Comparison of ENCODE assay signal across 8 mouse cellular contexts in genomic region chr5:122951913-122952641, GRCm38 (mm10). TPM values are rescaled to one million over a fixed set of nuclear protein-coding genes. Genes with fewer than 3 reads are reported as not detected.
DNase-seq lines count a peak whose midpoint lies in the region; ATAC-seq lines count a peak whose summit lies in the region.

No protein-coding gene starts in this region.

- H3K9ac ChIP-seq in embryonic facial prominence, embryonic 14.5 days (ENCODE audit: low read depth, low read length): peak overlapping the region; percentile 61
- H3K9ac ChIP-seq in hindbrain, embryonic 16.5 days (ENCODE audit: low read depth, low read length): peak overlapping the region; percentile 66
- peak overlapping the region; percentile 41 for H3K9ac ChIP-seq in liver, embryonic 13.5 days
- peak overlapping the region; percentile 71 for H3K9ac ChIP-seq in neural tube, embryonic 13.5 days

- H3K36me3 ChIP-seq in embryonic facial prominence, embryonic 14.5 days (ENCODE audit: control insufficient read depth, insufficient read depth, low read length): 0 out of 2 replicates have a peak, but pooled peaks cover 4% of the 10 kb centered on the region
- no peaks in the 10 kb centered on the region for H3K36me3 ChIP-seq in hindbrain, embryonic 16.5 days (ENCODE audit: control insufficient read depth, insufficient read depth, low read length)
- H3K36me3 ChIP-seq in liver, embryonic 13.5 days: no peaks in the 10 kb centered on the region
- H3K36me3 ChIP-seq in neural tube, embryonic 13.5 days: no peaks in the 10 kb centered on the region

- ATAC-seq in embryonic facial prominence, embryonic 14.5 days (ENCODE audit: low read depth): no peak
- ATAC-seq in hindbrain, embryonic 16.5 days: 0 out of 2 replicates have a peak, but pooled peaks have one; percentile 15
- no peak for ATAC-seq in liver, embryonic 13.5 days (ENCODE audit: low read depth)
- ATAC-seq in neural tube, embryonic 13.5 days (ENCODE audit: low read depth): no peak

- no peaks in the 10 kb centered on the region for H3K9me3 ChIP-seq in embryonic facial prominence, embryonic 14.5 days (ENCODE audit: control insufficient read depth, low read length)
- H3K9me3 ChIP-seq in hindbrain, embryonic 16.5 days (ENCODE audit: control insufficient read depth, low read length): no peaks in the 10 kb centered on the region
- H3K9me3 ChIP-seq in liver, embryonic 13.5 days (replicated peaks): no peaks in the 10 kb centered on the region
- no peaks in the 10 kb centered on the region for H3K9me3 ChIP-seq in neural tube, embryonic 13.5 days

- 3% methylated on average over 30 of the region's 59 CpGs for WGBS in embryonic facial prominence, embryonic 14.5 days
- 1% methylated on average over 51 of the region's 59 CpGs for WGBS in hindbrain, embryonic 16.5 days
- 11% methylated on average over 59 of the region's 59 CpGs for WGBS in liver, embryonic 13.5 days (ENCODE audit: insufficient replicate concordance)
- 6% methylated on average over 57 of the region's 59 CpGs for WGBS in neural tube, embryonic 13.5 days

- H3K4me1 ChIP-seq in embryonic facial prominence, embryonic 14.5 days (ENCODE audit: control insufficient read depth, insufficient read depth, low read length): peaks cover 21% of the 10 kb centered on the region
- peaks cover 20% of the 10 kb centered on the region for H3K4me1 ChIP-seq in hindbrain, embryonic 16.5 days (ENCODE audit: control insufficient read depth, insufficient read depth, low read depth, low read length)
- H3K4me1 ChIP-seq in liver, embryonic 13.5 days (replicated peaks): peaks cover 25% of the 10 kb centered on the region
- peaks cover 41% of the 10 kb centered on the region for H3K4me1 ChIP-seq in neural tube, embryonic 13.5 days (replicated peaks)

- peak overlapping the region; percentile 45 for H3K4me3 ChIP-seq in embryonic facial prominence, embryonic 14.5 days (ENCODE audit: low read depth, low read length)
- H3K4me3 ChIP-seq in hindbrain, embryonic 16.5 days (ENCODE audit: low read length): peak overlapping the region; percentile 47
- H3K4me3 ChIP-seq in liver, embryonic 13.5 days (replicated peaks): peak overlapping the region; percentile 47
- H3K4me3 ChIP-seq in neural tube, embryonic 13.5 days: peak overlapping the region; percentile 40

- peak overlapping the region; percentile 90 for H3K4me2 ChIP-seq in embryonic facial prominence, embryonic 14.5 days (ENCODE audit: low read depth, low read length)
- peak overlapping the region; percentile 92 for H3K4me2 ChIP-seq in hindbrain, embryonic 16.5 days (ENCODE audit: low read length)
- peak overlapping the region; percentile 69 for H3K4me2 ChIP-seq in liver, embryonic 13.5 days
- peak overlapping the region; percentile 83 for H3K4me2 ChIP-seq in neural tube, embryonic 13.5 days

- peaks cover 30% of the 10 kb centered on the region for H3K27me3 ChIP-seq in embryonic facial prominence, embryonic 14.5 days (replicated peaks; ENCODE audit: control insufficient read depth, insufficient read depth, low read length)
- no peaks in the 10 kb centered on the region for H3K27me3 ChIP-seq in hindbrain, embryonic 16.5 days (replicated peaks; ENCODE audit: control insufficient read depth, insufficient read depth, low read length)
- H3K27me3 ChIP-seq in liver, embryonic 13.5 days: peaks cover 57% of the 10 kb centered on the region
- H3K27me3 ChIP-seq in neural tube, embryonic 13.5 days: peaks cover 37% of the 10 kb centered on the region

- no peak overlapping the region for H3K27ac ChIP-seq in embryonic facial prominence, embryonic 14.5 days (replicated peaks; ENCODE audit: low read depth, low read length)
- H3K27ac ChIP-seq in hindbrain, embryonic 16.5 days (ENCODE audit: low read depth, low read length): peak overlapping the region; percentile 71
- H3K27ac ChIP-seq in liver, embryonic 13.5 days: no peak overlapping the region
- no peak overlapping the region for H3K27ac ChIP-seq in neural tube, embryonic 13.5 days (replicated peaks)

- peak; percentile 32 for DNase-seq in kidney, adult 11 months
- DNase-seq in kidney, adult 18-20 months: no peak
- DNase-seq in adrenal gland, postnatal 10 days: peak; percentile 27
- peak; percentile 8 for DNase-seq in embryonic facial prominence, embryonic 14.5 days (ENCODE audit: low spot score)
- no peak for DNase-seq in liver, embryonic 13.5 days
- no peak for DNase-seq in c-Kit-positive CD71-positive TER-119-positive erythroid progenitor cells, embryonic 14.5 days (ENCODE audit: low spot score)

RNA-seq across cellular contexts. Expression of gene Kdm2b, which starts 37.5 kb away (rescaled TPM):
- total RNA-seq in adrenal gland, postnatal 10 days (2021): 10 to 100 TPM; 22.8 to 27.6 TPM
- 30.1 and 31.0 TPM in 2 replicates for polyA plus RNA-seq in embryonic facial prominence, embryonic 14.5 days (2014; fragmentation: Nextera tagmentation; extraction: Ambion mirVana)
- 88.8 and 99.8 TPM in 2 replicates for polyA plus RNA-seq in hindbrain, embryonic 16.5 days (2015; fragmentation: Nextera tagmentation; extraction: Ambion mirVana)
- 21.3 and 23.6 TPM in 2 replicates for polyA plus RNA-seq in liver, embryonic 13.5 days (2015; fragmentation: Nextera tagmentation; extraction: Ambion mirVana)
- polyA plus RNA-seq in neural tube, embryonic 13.5 days (2015; fragmentation: Nextera tagmentation; extraction: Ambion mirVana): 91.7 and 95.0 TPM in 2 replicates

Comparison
In these comparisons a context has a peak if more than half of its experiments do, and no peak if none do; other contexts are left out.
1. DNase-seq: peak in kidney, adult 11 months (single experiment), adrenal gland, postnatal 10 days (single experiment) and embryonic facial prominence, embryonic 14.5 days (single experiment); none in kidney, adult 18-20 months (single experiment), liver, embryonic 13.5 days (single experiment) and c-Kit-positive CD71-positive TER-119-positive erythroid progenitor cells, embryonic 14.5 days (single experiment).
2. Peak in every context shown above with its lines, with median percentiles within 50 percentile points of each other: H3K4me2 ChIP-seq, H3K4me3 ChIP-seq and H3K9ac ChIP-seq.